Mouse (Mus musculus): ENCODE data around the gene Aldh4a1. TPM values are rescaled to one million over a fixed set of nuclear protein-coding genes. Genes with fewer than 3 reads are reported as not detected.
A peak's percentile ranks its signal among the peaks of the same experiment; 100 is the strongest.

Aldh4a1 gene
- polyA plus RNA-seq, 1 experiment from 2014 or later: 29.5 TPM

DNA sequence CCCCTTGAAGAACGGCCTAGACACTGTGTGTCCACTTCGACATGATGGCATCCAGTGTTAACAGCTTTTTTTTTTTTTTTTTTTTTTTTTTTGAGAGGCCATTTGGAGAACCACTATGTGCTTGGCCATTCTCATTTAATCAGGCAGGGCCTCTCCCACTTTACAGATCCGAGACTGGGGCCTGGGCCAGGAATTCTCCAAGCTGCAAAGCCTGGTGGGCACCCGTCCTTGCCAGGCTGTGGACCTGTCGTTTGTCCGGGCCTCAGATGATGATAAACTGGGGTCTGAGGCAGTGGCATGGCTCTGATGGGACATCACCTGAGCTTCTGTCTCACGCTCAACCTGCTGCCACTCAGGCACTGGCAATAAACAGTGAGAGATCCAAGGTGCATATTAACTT, 29.8 kb upstream of the Aldh4a1 start:
- H3K27me3 ChIP-seq: no peaks in the 10 kb centered on the region
- no peak for ATAC-seq (ENCODE audit: insufficient number of reproducible peaks, insufficient read depth, low FRiP score, low TSS enrichment, low read depth)
- H3K9me3 ChIP-seq: no peaks in the 10 kb centered on the region
- H3K27ac ChIP-seq: 0 out of 2 replicates have a peak overlapping the region, but pooled peaks have one; percentile 16
- no peak overlapping the region for H3K4me3 ChIP-seq
- no peak overlapping the region for H3K4me2 ChIP-seq
- H3K4me1 ChIP-seq: peaks cover 69% of the 10 kb centered on the region
- 79% methylated on average over 7 of the region's 7 CpGs for WGBS
- H3K36me3 ChIP-seq: no peaks in the 10 kb centered on the region
- H3K9ac ChIP-seq: no peak overlapping the region

DNA sequence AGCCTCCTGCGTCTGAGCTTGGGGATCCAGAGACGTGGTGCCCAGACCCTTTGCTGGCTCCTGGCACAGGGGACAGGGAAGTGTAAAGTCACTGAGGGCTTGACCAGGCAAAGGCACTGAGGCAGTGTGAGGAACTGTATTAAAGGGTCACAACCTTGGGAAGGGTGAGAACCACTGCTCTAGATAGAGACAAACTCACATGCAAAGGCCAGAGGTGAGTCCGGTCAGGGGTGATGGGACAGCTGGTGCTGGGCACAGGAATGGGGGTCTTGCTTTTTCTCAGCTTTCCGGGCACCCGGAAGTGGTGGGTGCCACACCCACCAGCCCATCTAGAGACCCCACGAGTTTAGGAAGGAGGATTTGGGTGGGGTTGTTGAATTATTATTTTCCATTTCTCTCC, 29.3 kb upstream of the Aldh4a1 start:
- no peak overlapping the region for H3K9ac ChIP-seq
- ATAC-seq (ENCODE audit: insufficient number of reproducible peaks, insufficient read depth, low FRiP score, low TSS enrichment, low read depth): no peak
- H3K36me3 ChIP-seq: no peaks in the 10 kb centered on the region
- 66% methylated on average over 6 of the region's 6 CpGs for WGBS
- H3K27ac ChIP-seq: peak overlapping the region; percentile 16; the same call in 1 of the 2 replicates
- no peaks in the 10 kb centered on the region for H3K9me3 ChIP-seq
- peaks cover 72% of the 10 kb centered on the region for H3K4me1 ChIP-seq
- no peaks in the 10 kb centered on the region for H3K27me3 ChIP-seq
- no peak overlapping the region for H3K4me3 ChIP-seq
- no peak overlapping the region for H3K4me2 ChIP-seq

- ATAC-seq (ENCODE audit: insufficient number of reproducible peaks, insufficient read depth, low FRiP score, low TSS enrichment, low read depth): no peak
- Histone ChIP-seq H3K4me1 (peaks cover 79% of the 10 kb centered on the region), H3K4me3 (no peak overlapping the region), H3K27ac (peak overlapping the region; percentile 44), H3K4me2 (no peak overlapping the region), H3K9me3 (no peaks in the 10 kb centered on the region), H3K36me3 (no peaks in the 10 kb centered on the region), H3K27me3 (no peaks in the 10 kb centered on the region), H3K9ac (no peak overlapping the region)
- WGBS: 30% methylated on average over 3 of the region's 3 CpGs
These were observed 28.6 kb upstream of the Aldh4a1 start for GRCm38 (mm10) chr4:139594062-139594461.

- Histone ChIP-seq H3K27ac (peak overlapping the region; percentile 93), H3K9me3 (no peaks in the 10 kb centered on the region), H3K9ac (no peak overlapping the region), H3K27me3 (no peaks in the 10 kb centered on the region), H3K4me3 (no peak overlapping the region), H3K36me3 (no peaks in the 10 kb centered on the region), H3K4me2 (peak overlapping the region; percentile 59), H3K4me1 (peaks cover 90% of the 10 kb centered on the region)
- WGBS: 17% methylated on average over 9 of the region's 9 CpGs
- 0 out of 2 replicates have a peak, but pooled peaks have one; percentile 2 for ATAC-seq (ENCODE audit: insufficient number of reproducible peaks, insufficient read depth, low FRiP score, low TSS enrichment, low read depth)
These were observed 26.0 kb upstream of the Aldh4a1 start for GRCm38 (mm10) chr4:139596715-139597114.

DNA sequence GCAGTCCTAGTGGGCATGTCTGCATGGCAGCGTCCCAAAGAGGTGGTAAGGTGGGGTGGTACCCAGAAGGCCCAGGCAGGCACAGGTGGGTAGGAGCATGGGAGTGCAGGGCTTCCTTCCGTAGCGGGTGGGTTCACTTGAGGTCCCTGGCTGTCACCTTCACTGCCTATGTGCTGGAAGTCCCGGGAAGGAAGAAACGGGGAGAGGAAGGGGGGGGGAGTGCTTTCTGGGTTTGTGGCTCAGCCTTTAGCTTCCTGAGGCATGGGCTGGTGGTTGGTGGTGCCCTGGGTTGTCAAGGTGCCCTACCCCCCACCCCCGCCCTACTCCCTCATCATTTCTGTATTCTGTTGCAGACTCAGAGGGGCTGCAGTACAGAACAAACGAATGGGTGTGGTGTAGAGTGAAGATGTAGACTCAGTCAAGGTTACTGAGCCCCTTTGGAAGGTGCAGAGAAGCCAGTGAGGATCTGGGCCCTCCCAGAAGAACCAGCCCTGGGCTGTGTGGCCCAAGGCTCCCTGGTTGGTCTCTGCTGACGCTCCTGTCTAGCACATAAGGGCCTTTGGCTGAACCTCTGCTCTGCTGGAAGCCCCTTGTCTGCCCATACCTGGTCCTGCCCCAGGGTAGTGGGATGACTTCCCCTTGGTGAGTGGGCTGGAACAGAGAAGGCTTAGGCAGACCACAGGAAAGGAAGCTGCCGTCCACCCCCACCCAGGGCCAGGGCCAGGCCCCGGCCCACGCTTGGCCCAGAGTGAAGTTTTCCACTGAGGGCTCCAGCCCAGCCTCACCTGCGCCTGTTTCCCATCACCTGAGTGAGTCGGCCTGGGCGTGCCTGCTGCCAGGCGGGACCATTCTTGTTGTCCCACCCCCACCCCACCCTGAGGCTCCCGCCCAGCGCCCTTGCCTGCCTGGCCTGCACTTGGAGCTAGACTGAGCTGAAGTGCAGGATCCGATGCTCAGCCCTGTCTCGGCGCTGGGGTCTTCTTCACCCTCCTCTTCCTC, 25.1 kb upstream of the Aldh4a1 start:
- WGBS: 42% methylated on average over 20 of the region's 20 CpGs
- ATAC-seq (ENCODE audit: insufficient number of reproducible peaks, insufficient read depth, low FRiP score, low TSS enrichment, low read depth): no peak
- 0 out of 2 replicates have a peak overlapping the region, but pooled peaks have one; percentile 1 for H3K4me3 ChIP-seq
- peak overlapping the region; percentile 49 for H3K9ac ChIP-seq
- H3K36me3 ChIP-seq: no peaks in the 10 kb centered on the region
- H3K4me1 ChIP-seq: peaks cover 91% of the 10 kb centered on the region
- peak overlapping the region; percentile 93 for H3K27ac ChIP-seq
- peak overlapping the region; percentile 59 for H3K4me2 ChIP-seq
- no peaks in the 10 kb centered on the region for H3K27me3 ChIP-seq
- no peaks in the 10 kb centered on the region for H3K9me3 ChIP-seq

DNA sequence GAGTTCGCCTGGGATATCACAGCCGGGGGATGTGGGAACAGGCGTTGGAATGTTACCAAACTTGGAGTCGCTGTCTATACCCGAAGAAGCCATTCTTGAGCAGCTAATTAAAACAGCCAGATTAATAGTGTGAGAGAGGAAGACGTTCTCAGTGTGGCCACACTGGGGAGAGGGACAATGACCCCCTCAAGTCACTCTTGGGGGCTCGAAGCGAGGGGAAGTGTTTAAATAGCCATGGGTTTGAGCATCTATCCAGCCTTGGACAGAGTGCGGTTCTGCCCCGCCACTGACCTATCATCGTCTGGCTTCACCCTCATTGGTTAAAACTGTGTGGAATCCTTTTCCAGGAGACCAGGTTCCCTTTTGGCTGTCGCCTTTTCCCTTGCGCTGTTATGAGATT, 24.3 kb upstream of the Aldh4a1 start:
- H3K27me3 ChIP-seq: no peaks in the 10 kb centered on the region
- H3K36me3 ChIP-seq: no peaks in the 10 kb centered on the region
- H3K27ac ChIP-seq: peak overlapping the region; percentile 93
- no peak for ATAC-seq (ENCODE audit: insufficient number of reproducible peaks, insufficient read depth, low FRiP score, low TSS enrichment, low read depth)
- H3K9ac ChIP-seq: peak overlapping the region; percentile 49
- H3K4me1 ChIP-seq: peaks cover 89% of the 10 kb centered on the region
- H3K4me3 ChIP-seq: peak overlapping the region; percentile 25; the same call in 1 of the 2 replicates
- 22% methylated on average over 13 of the region's 13 CpGs for WGBS
- H3K4me2 ChIP-seq: peak overlapping the region; percentile 59
- no peaks in the 10 kb centered on the region for H3K9me3 ChIP-seq

- H3K9me3 ChIP-seq: no peaks in the 10 kb centered on the region
- peak overlapping the region; percentile 59 for H3K4me2 ChIP-seq
- H3K4me3 ChIP-seq: peak overlapping the region; percentile 25
- H3K27ac ChIP-seq: peak overlapping the region; percentile 93
- no peaks in the 10 kb centered on the region for H3K36me3 ChIP-seq
- WGBS: 0% methylated on average over 12 of the region's 12 CpGs
- H3K4me1 ChIP-seq: peaks cover 84% of the 10 kb centered on the region
- ATAC-seq (ENCODE audit: insufficient number of reproducible peaks, insufficient read depth, low FRiP score, low TSS enrichment, low read depth): peak; percentile 39
- no peaks in the 10 kb centered on the region for H3K27me3 ChIP-seq
- peak overlapping the region; percentile 49; the same call in 1 of the 2 replicates for H3K9ac ChIP-seq
These were observed 23.6 kb upstream of the Aldh4a1 start for GRCm38 (mm10) chr4:139598950-139599518.

GRCm38 (mm10) chr4:139601519-139602356, 20.9 kb upstream of the Aldh4a1 start:
- Histone ChIP-seq H3K4me2 (no peak overlapping the region), H3K36me3 (peaks cover 21% of the 10 kb centered on the region), H3K4me3 (no peak overlapping the region), H3K4me1 (peaks cover 61% of the 10 kb centered on the region), H3K9me3 (no peaks in the 10 kb centered on the region), H3K27ac (peak overlapping the region; percentile 63), H3K27me3 (no peaks in the 10 kb centered on the region), H3K9ac (0 out of 2 replicates have a peak overlapping the region, but pooled peaks have one; percentile 41)
- no peak for ATAC-seq (ENCODE audit: insufficient number of reproducible peaks, insufficient read depth, low FRiP score, low TSS enrichment, low read depth)
- WGBS: 58% methylated on average over 7 of the region's 7 CpGs

- WGBS: 57% methylated on average over 14 of the region's 14 CpGs
- no peak for ATAC-seq (ENCODE audit: insufficient number of reproducible peaks, insufficient read depth, low FRiP score, low TSS enrichment, low read depth)
- no peaks in the 10 kb centered on the region for H3K9me3 ChIP-seq
- H3K4me2 ChIP-seq: no peak within 1 kb of the TSS
- H3K27me3 ChIP-seq: no peaks in the 10 kb centered on the region
- 0 out of 2 replicates have a peak within 1 kb of the TSS, but pooled peaks have one; percentile 41 for H3K9ac ChIP-seq
- H3K36me3 ChIP-seq: peaks cover 30% of the 10 kb centered on the region
- H3K4me3 ChIP-seq: no peak within 1 kb of the TSS
- peak within 1 kb of the TSS; percentile 63 for H3K27ac ChIP-seq
- peaks cover 53% of the 10 kb centered on the region for H3K4me1 ChIP-seq
These were observed 20.1 kb upstream of the Aldh4a1 start, which contains the start of gene Gm21969 for GRCm38 (mm10) chr4:139602357-139603244. Gene Gm21969 (plus strand): TSS chr4:139603186.

GRCm38 (mm10) chr4:139605216-139605615, 17.4 kb upstream of the Aldh4a1 start:
- peaks cover 40% of the 10 kb centered on the region for H3K36me3 ChIP-seq
- 88% methylated on average over 11 of the region's 11 CpGs for WGBS
- no peak overlapping the region for H3K4me3 ChIP-seq
- H3K9ac ChIP-seq: no peak overlapping the region
- H3K27me3 ChIP-seq: no peaks in the 10 kb centered on the region
- no peak overlapping the region for H3K27ac ChIP-seq
- no peak for ATAC-seq (ENCODE audit: insufficient number of reproducible peaks, insufficient read depth, low FRiP score, low TSS enrichment, low read depth)
- no peaks in the 10 kb centered on the region for H3K9me3 ChIP-seq
- H3K4me2 ChIP-seq: no peak overlapping the region
- peaks cover 27% of the 10 kb centered on the region for H3K4me1 ChIP-seq

Measured in embryonic facial prominence, embryonic 13.5 days (tissue).